Mouse (Mus musculus) intestine, embryonic 16.5 days (tissue): ENCODE measurements at regions not wholly inside any gene's neighbourhood (a gene's known extent, or its start where the extent isn't known, plus 50 kb on each side); places are given as distances from the start of the nearest gene placed in this dataset.

Experiments used
- ATAC-seq: fragments of 200-750 bp; cut with Nextera tagmentation; 2 replicates; pipeline ENCODE4 v1.8.0; 2017; ENCODE audit warnings: moderate TSS enrichment, moderate library complexity
- H3K27ac ChIP-seq: fragments of 300-500 bp; sonication (generic); 2 replicates; pipeline ENCODE4 v1.5.1; 2014; ENCODE audit warnings: mild to moderate bottlenecking, low read length
- H3K27me3 ChIP-seq: fragments of 300-500 bp; sonication (generic); replicated peaks from 2 replicates; pipeline ENCODE4 v1.6.1; 2014; ENCODE audit warnings: low read length, control low read depth, mixed read lengths; ENCODE audit not compliant: control insufficient read depth, insufficient read depth
- H3K36me3 ChIP-seq: fragments of 300-500 bp; sonication (generic); 2 replicates; pipeline ENCODE4 v1.6.1; 2014; ENCODE audit warnings: low read length, control low read depth; ENCODE audit not compliant: control insufficient read depth, insufficient read depth
- H3K4me1 ChIP-seq: fragments of 300-500 bp; sonication (generic); 2 replicates; pipeline ENCODE4 v1.6.1; 2014; ENCODE audit warnings: low read length, control low read depth, mixed read lengths; ENCODE audit not compliant: control insufficient read depth, insufficient read depth
- H3K4me2 ChIP-seq: fragments of 300-500 bp; sonication (generic); 2 replicates; pipeline ENCODE4 v1.6.1; 2014; ENCODE audit warnings: low read depth, low read length, control low read depth
- H3K4me3 ChIP-seq: fragments of 300-500 bp; sonication (generic); 2 replicates; pipeline ENCODE4 v1.5.1; 2014; ENCODE audit warnings: mild to moderate bottlenecking, low read length
- H3K9ac ChIP-seq: fragments of 300-500 bp; sonication (generic); 2 replicates; pipeline ENCODE4 v1.6.1; 2014; ENCODE audit warnings: low read depth, low read length
- H3K9me3 ChIP-seq: fragments of 300-500 bp; sonication (generic); 2 replicates; pipeline ENCODE4 v1.6.1; 2016; ENCODE audit warnings: low read length, control low read depth; ENCODE audit not compliant: control insufficient read depth
- WGBS: fragments of 180-500 bp; shearing (Covaris S2); extraction: QIAGEN DNeasy Blood & Tissue Kit; methylation state at CpG from one replicate; pipeline ENCODE4 v1.1.7; 2014; 5-methylcytosine and 5-hydroxymethylcytosine counted together

DNA sequence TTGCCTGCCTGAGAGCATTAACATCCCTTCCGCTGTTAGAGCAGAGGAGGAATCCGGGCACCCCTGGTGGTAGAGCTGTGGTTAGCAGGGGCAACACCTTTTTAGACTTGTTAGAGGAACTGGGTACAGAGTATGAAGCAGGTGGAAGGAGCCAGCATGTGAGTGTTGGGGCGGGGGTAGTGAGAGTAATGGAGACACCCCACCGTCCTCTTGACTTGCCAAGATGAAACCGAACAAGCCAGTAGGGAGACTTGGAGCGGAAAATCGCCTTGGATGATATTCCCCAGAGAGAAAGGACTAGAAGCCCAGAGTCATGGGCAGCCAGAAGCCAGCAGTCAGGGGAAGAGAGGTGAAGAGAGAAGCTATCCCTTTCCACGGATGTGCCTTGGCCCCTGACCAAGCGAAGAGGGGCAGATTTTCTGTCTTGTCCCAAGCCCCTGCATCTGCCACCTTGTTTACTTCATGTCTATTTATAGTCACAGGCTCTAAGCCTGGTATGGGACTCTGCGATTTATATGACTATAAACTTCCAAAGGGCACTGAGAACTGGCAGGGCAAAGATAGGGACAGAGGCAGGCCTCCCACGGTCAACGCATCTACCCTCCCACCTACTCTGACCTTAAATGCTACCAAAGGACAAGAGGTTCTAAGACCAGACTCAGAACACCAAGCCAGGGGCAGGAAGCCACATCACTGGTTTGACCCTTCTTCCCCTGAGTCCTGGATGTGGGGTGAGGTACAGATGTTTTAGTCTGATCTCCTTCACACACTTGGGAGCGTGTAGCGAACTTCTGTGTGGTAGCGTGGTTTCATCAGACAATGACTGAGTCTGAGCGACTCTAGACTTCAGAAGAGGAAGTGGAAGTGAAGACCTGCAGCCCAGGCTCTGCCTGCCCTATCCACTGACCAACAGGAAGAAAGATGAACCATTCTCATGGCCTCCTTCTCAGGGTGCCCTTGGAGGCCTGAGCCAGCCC is 55.9 kb upstream of the Btrc start:
- 54% methylated on average over 16 of the region's 16 CpGs for WGBS
- peaks cover 17% of the 10 kb centered on the region; the same call in 1 of the 2 replicates for H3K4me1 ChIP-seq
- no peak overlapping the region for H3K4me3 ChIP-seq

DNA sequence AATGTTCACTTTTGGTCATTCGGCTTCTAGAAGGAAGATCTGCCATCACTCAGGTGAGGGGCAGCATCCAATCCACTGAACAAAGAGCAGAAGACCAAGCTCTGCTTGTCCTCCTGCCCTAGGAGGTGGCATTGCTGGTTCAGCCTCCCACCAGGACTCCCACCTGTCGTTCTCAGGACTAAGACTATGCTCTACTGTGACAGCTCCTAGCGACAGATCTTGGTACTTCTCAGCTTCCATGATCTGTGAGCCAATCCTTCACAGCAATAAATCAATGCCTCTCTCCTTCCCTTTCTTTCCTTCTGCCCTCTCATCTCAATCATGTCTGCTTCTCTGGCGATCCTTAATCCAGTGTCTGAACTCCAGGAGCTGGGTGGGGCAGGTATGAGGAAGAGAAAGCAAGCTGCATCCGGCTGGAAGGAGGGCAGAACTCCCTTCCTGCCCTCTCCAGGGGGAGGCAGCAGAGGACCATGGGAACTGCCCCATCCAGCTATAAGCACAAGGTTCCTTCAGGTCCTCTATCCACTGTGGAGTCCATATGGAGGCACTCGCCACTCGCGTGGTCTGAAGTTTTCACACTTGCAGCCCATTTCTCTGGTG is 54.8 kb upstream of the Btrc start:
- no peak overlapping the region for H3K4me3 ChIP-seq
- H3K27me3 ChIP-seq = peaks cover 16% of the 10 kb centered on the region
- H3K27ac ChIP-seq = no peak overlapping the region
- no peak for ATAC-seq
- H3K9me3 ChIP-seq = no peaks in the 10 kb centered on the region
- no peaks in the 10 kb centered on the region for H3K36me3 ChIP-seq
- WGBS = 53% methylated on average over 8 of the region's 8 CpGs
- no peak overlapping the region for H3K9ac ChIP-seq
- no peak overlapping the region for H3K4me2 ChIP-seq
- peaks cover 20% of the 10 kb centered on the region; the same call in 1 of the 2 replicates for H3K4me1 ChIP-seq

More for the DNA sequence above, 55.9 kb upstream of the Btrc start:
- Histone ChIP-seq H3K9ac (no peak overlapping the region), H3K36me3 (no peaks in the 10 kb centered on the region), H3K9me3 (no peaks in the 10 kb centered on the region), H3K27me3 (peaks cover 19% of the 10 kb centered on the region), H3K27ac (no peak overlapping the region), H3K4me2 (no peak overlapping the region)
- no peak for ATAC-seq

DNA sequence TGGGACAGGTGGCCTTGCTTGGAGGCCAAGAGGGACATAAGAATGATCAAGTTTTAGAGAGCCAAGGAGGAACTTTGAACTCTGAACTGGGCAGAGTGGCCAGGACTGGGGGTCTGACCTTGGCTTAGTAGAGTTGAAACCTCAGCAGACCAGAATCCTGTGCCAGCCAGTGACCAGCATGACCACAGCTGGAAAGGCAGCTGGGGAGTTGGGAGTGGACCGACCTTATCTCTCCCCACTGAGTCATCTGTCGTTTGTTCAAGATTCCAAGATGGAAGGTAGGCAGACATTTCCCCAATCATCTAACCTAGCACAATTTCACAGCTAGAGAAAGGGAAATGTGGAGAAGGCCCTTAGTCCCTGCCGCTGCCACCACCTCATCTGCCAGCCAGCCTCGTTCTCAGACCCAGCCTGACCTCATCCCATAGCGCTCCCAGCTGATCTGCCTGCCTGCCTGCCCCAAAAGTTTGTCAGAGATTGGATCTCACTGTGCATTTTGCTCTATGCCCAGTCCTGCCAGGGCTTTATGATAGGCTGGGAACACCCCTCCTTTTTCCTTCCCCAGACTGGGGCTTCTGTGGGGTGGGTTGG is 53.1 kb upstream of the Btrc start:
- 41% methylated on average over 5 of the region's 5 CpGs for WGBS
- no peaks in the 10 kb centered on the region for H3K9me3 ChIP-seq
- H3K4me1 ChIP-seq = peaks cover 20% of the 10 kb centered on the region; the same call in 1 of the 2 replicates
- H3K36me3 ChIP-seq = no peaks in the 10 kb centered on the region
- peak overlapping the region; percentile 49 for H3K4me2 ChIP-seq
- no peak for ATAC-seq
- no peak overlapping the region for H3K27ac ChIP-seq
- peak overlapping the region; percentile 21; the same call in 1 of the 2 replicates for H3K9ac ChIP-seq
- H3K4me3 ChIP-seq = peak overlapping the region; percentile 34; the same call in 1 of the 2 replicates
- H3K27me3 ChIP-seq = 0 out of 2 replicates have a peak, but pooled peaks cover 4% of the 10 kb centered on the region

DNA sequence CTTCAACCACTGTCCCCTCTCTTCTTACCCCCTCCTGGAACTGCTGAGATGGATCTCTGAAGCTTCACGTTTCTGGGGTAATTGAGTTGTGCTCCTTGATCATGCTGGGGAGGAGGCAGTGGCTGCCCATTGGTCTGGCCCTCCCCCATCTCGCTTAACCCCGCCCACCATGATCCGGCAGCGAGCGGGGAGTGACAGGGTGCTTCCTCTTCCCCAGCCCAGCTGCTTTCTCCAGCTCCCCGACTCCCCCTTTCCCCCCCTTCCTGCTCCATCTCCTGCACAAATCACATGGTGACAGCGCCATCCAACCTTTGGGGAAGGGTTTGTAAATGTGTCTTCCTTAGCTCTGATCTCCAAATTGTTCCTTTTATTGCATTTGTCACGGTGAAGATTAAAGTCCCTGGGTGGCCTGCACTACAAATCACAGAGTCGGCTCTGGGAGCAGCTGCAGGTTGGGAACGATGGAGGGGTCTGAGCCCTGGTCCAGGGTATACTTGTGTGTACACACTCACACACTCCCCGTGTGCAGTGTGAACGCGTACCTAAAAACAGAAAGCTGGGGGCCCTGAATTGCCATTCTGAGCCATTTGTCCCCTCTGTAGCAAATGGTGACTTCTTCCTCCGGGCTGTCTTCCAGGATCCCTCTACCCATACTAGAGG is 52.5 kb upstream of the Btrc start:
- Histone ChIP-seq H3K4me2 (peak overlapping the region; percentile 49), H3K9me3 (no peaks in the 10 kb centered on the region), H3K9ac (peak overlapping the region; percentile 21; the same call in 1 of the 2 replicates), H3K4me3 (peak overlapping the region; percentile 34), H3K4me1 (peaks cover 20% of the 10 kb centered on the region; the same call in 1 of the 2 replicates), H3K27me3 (0 out of 2 replicates have a peak, but pooled peaks cover 4% of the 10 kb centered on the region), H3K27ac (no peak overlapping the region), H3K36me3 (no peaks in the 10 kb centered on the region)
- 13% methylated on average over 15 of the region's 15 CpGs for WGBS
- peak; percentile 75; the same call in 1 of the 2 replicates for ATAC-seq

DNA sequence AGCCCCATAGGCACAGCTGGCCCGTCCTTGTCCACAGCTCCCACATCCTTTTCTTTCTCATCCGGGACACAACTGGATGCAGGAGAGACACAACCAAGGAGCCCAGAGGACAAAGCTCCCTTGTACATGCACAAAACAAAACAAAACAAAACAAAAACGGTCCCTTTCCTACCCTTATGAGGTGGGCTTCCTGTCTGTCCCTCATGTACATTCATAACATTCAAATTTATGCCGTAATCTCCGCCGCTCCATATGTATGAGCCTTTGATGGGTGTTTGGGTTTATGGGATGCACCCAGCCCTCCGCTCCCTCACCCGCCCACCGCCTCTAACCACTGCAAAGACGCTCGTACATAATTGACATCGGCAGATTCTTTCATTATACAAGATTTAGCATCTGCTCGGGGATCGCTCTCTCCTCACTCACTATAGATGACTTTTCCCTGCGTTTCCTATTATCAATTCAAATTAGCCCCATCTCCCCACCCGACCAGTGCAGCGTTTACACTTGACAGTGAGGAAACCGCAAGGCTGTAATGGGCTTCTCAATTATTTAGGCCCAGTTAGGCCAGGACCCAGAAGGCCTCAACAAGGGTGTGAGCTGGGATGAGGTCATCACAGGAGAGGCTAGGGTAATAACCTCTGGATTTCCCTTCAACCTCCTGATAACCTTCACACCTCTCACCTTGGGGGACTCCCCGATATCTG is 51.5 kb upstream of the Btrc start:
- Histone ChIP-seq H3K27ac (no peak overlapping the region), H3K4me1 (peaks cover 20% of the 10 kb centered on the region; the same call in 1 of the 2 replicates), H3K4me3 (no peak overlapping the region), H3K9ac (no peak overlapping the region), H3K4me2 (no peak overlapping the region), H3K9me3 (no peaks in the 10 kb centered on the region), H3K36me3 (no peaks in the 10 kb centered on the region), H3K27me3 (no peaks in the 10 kb centered on the region)
- 64% methylated on average over 19 of the region's 19 CpGs for WGBS
- ATAC-seq = no peak

DNA sequence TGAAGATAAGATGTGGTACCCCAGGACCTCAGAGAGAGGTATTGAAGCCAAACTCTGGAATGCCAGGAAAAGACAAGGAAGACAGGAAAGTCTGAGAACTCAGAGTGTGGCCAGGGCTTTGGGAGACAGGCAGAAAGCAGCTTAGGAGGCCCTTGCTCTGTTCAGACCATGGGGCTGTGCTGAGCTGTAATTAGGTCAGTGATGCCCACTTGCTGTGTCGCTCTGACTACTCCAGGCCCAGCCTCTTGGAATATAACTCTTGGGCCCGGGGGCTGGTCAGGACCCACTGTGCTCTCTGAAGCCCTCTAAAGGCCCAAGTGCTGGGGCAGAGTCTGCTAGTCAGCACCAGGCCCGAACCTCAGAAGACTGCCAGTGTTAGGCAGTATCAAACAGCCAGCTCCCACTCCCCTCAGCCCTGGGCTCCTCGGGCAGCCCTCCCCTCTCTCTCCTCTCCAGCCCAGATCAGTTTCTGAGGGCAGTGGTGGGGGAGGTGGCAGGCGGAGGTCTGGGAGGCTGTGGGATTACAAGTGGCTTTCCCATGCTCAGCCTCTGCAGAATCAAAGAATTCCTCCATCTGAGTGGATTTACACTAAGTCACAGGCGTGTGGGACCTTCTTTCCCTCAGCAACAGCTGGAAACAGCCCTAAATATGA is 50.7 kb upstream of the Btrc start:
- no peak overlapping the region for H3K9ac ChIP-seq
- H3K9me3 ChIP-seq = no peaks in the 10 kb centered on the region

More for the DNA sequence above, 50.7 kb upstream of the Btrc start:
- ATAC-seq = no peak
- peak overlapping the region; percentile 44; the same call in 1 of the 2 replicates for H3K27ac ChIP-seq
- H3K36me3 ChIP-seq = no peaks in the 10 kb centered on the region
- WGBS = 20% methylated on average over 6 of the region's 6 CpGs
- H3K4me3 ChIP-seq = no peak overlapping the region
- H3K4me1 ChIP-seq = peaks cover 25% of the 10 kb centered on the region; the same call in 1 of the 2 replicates
- no peaks in the 10 kb centered on the region for H3K27me3 ChIP-seq
- H3K4me2 ChIP-seq = no peak overlapping the region
